Mouse (Mus musculus): ENCODE data around the gene Pitpnm2.

The Pitpnm2 gene

GRCm38 (mm10) chr5:124270226-124270625 lies 20.7 kb upstream of the Pitpnm2 start:
- Histone ChIP-seq H3K4me1 (replicated peaks; ENCODE audit: low read depth, low read length) (no peaks in the 10 kb centered on the region), H3K36me3 (ENCODE audit: insufficient read depth, low read length) (peaks cover 48% of the 10 kb centered on the region), H3K9me3 (ENCODE audit: low read length) (peaks cover 54% of the 10 kb centered on the region), H3K27me3 (ENCODE audit: insufficient read depth, low read length) (no peaks in the 10 kb centered on the region), H3K4me3 (replicated peaks; ENCODE audit: low read length) (peak overlapping the region; percentile 37; the same call in 1 of the 2 replicates)
- no peak for TF ChIP-seq CTCF (conservative IDR thresholded peaks at IDR 0.05; ENCODE audit: low read length)
- no peak for TF ChIP-seq POU5F1 (IDR thresholded peaks at IDR 0.05; ENCODE audit: borderline replicate concordance, low read length)
- TF ChIP-seq NANOG (IDR thresholded peaks at IDR 0.05; ENCODE audit: borderline replicate concordance, low read length) = no peak

GRCm38 (mm10) chr5:124269661-124270060 lies 20.1 kb upstream of the Pitpnm2 start:
- Histone ChIP-seq H3K36me3 (ENCODE audit: insufficient read depth, low read length) (peaks cover 46% of the 10 kb centered on the region), H3K4me3 (replicated peaks; ENCODE audit: low read length) (no peak overlapping the region), H3K9me3 (ENCODE audit: low read length) (peaks cover 48% of the 10 kb centered on the region), H3K27me3 (ENCODE audit: insufficient read depth, low read length) (no peaks in the 10 kb centered on the region), H3K4me1 (replicated peaks; ENCODE audit: low read depth, low read length) (no peaks in the 10 kb centered on the region)
- TF ChIP-seq CTCF (conservative IDR thresholded peaks at IDR 0.05; ENCODE audit: low read length) = no peak
- TF ChIP-seq NANOG (IDR thresholded peaks at IDR 0.05; ENCODE audit: borderline replicate concordance, low read length) = no peak
- TF ChIP-seq POU5F1 (IDR thresholded peaks at IDR 0.05; ENCODE audit: borderline replicate concordance, low read length) = no peak

DNA sequence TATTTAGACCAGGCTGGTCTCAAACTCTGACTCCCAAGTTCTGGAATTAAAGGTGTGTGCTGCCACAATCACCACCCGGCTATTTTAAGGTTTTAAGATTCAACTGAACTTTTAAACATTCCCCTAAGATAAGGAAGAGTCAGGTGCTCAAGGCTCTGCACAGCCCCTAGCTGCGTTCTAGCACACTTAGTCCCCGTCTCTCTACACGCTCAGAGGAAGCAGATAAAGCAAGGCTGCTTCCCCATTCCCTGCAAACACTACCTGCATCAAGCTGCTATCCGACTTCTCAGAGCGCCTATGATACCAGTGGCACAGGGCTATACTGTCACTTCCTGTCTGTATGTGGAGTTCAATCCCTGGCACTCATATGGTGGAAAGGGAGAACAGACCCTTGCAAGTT lies 18.1 kb upstream of the Pitpnm2 start:
- no peak for TF ChIP-seq POU5F1 (IDR thresholded peaks at IDR 0.05; ENCODE audit: borderline replicate concordance, low read length)
- TF ChIP-seq NANOG (IDR thresholded peaks at IDR 0.05; ENCODE audit: borderline replicate concordance, low read length) = no peak
- no peak for TF ChIP-seq CTCF (conservative IDR thresholded peaks at IDR 0.05; ENCODE audit: low read length)
- Histone ChIP-seq H3K27me3 (ENCODE audit: insufficient read depth, low read length) (no peaks in the 10 kb centered on the region), H3K4me1 (replicated peaks; ENCODE audit: low read depth, low read length) (peaks cover 15% of the 10 kb centered on the region), H3K9me3 (ENCODE audit: low read length) (peaks cover 42% of the 10 kb centered on the region), H3K4me3 (replicated peaks; ENCODE audit: low read length) (no peak overlapping the region), H3K36me3 (ENCODE audit: insufficient read depth, low read length) (peaks cover 55% of the 10 kb centered on the region)

DNA sequence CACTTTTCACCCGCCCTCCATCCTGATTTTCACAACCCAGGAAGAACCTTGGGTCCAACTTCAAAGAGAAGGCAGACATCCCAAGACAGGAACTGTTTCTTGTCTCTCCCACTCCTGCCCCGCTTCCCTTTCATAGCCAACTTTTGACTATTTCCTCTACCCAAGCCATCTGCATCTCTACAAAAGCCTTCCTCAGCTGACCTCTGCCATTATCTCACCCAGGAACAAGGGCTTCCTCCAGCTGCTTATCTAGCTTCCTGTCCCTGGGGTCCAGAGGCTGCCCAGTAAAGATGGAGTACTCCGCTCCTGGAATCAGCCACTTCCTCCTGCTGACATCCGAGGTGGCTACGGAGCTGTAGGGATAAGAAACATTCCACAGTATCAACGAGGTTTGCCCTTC lies 17.3 kb upstream of the Pitpnm2 start:
- H3K27me3 ChIP-seq (ENCODE audit: insufficient read depth, low read length) = no peaks in the 10 kb centered on the region
- TF ChIP-seq CTCF (conservative IDR thresholded peaks at IDR 0.05; ENCODE audit: low read length) (no peak), POU5F1 (IDR thresholded peaks at IDR 0.05; ENCODE audit: borderline replicate concordance, low read length) (no peak), NANOG (IDR thresholded peaks at IDR 0.05; ENCODE audit: borderline replicate concordance, low read length) (no peak)
- peaks cover 23% of the 10 kb centered on the region for H3K4me1 ChIP-seq (replicated peaks; ENCODE audit: low read depth, low read length)

GRCm38 (mm10) chr5:124263246-124263645 lies 13.7 kb upstream of the Pitpnm2 start:
- Histone ChIP-seq H3K4me3 (replicated peaks; ENCODE audit: low read length) (peak overlapping the region; percentile 41), H3K36me3 (ENCODE audit: insufficient read depth, low read length) (peaks cover 66% of the 10 kb centered on the region), H3K27me3 (ENCODE audit: insufficient read depth, low read length) (no peaks in the 10 kb centered on the region)

More for the DNA sequence above, 17.3 kb upstream of the Pitpnm2 start:
- H3K9me3 ChIP-seq (ENCODE audit: low read length) = peaks cover 36% of the 10 kb centered on the region
- peaks cover 61% of the 10 kb centered on the region for H3K36me3 ChIP-seq (ENCODE audit: insufficient read depth, low read length)
- H3K4me3 ChIP-seq (replicated peaks; ENCODE audit: low read length) = no peak overlapping the region

GRCm38 (mm10) chr5:124262090-124262489 lies 12.5 kb upstream of the Pitpnm2 start:
- Histone ChIP-seq H3K4me1 (replicated peaks; ENCODE audit: low read depth, low read length) (peaks cover 27% of the 10 kb centered on the region), H3K4me3 (replicated peaks; ENCODE audit: low read length) (0 out of 2 replicates have a peak overlapping the region, but pooled peaks have one; percentile 41), H3K27me3 (ENCODE audit: insufficient read depth, low read length) (no peaks in the 10 kb centered on the region), H3K9me3 (ENCODE audit: low read length) (peaks cover 6% of the 10 kb centered on the region), H3K36me3 (ENCODE audit: insufficient read depth, low read length) (peaks cover 75% of the 10 kb centered on the region)
- TF ChIP-seq NANOG (IDR thresholded peaks at IDR 0.05; ENCODE audit: borderline replicate concordance, low read length) (no peak), POU5F1 (IDR thresholded peaks at IDR 0.05; ENCODE audit: borderline replicate concordance, low read length) (no peak), CTCF (conservative IDR thresholded peaks at IDR 0.05; ENCODE audit: low read length) (no peak)

More at GRCm38 (mm10) chr5:124263246-124263645, 13.7 kb upstream of the Pitpnm2 start:
- Histone ChIP-seq H3K4me1 (replicated peaks; ENCODE audit: low read depth, low read length) (peaks cover 27% of the 10 kb centered on the region), H3K9me3 (ENCODE audit: low read length) (peaks cover 7% of the 10 kb centered on the region)
- TF ChIP-seq POU5F1 (IDR thresholded peaks at IDR 0.05; ENCODE audit: borderline replicate concordance, low read length) = no peak
- TF ChIP-seq NANOG (IDR thresholded peaks at IDR 0.05; ENCODE audit: borderline replicate concordance, low read length) = no peak
- no peak for TF ChIP-seq CTCF (conservative IDR thresholded peaks at IDR 0.05; ENCODE audit: low read length)

GRCm38 (mm10) chr5:124259133-124259532 lies 9.6 kb upstream of the Pitpnm2 start:
- Histone ChIP-seq H3K4me3 (replicated peaks; ENCODE audit: low read length) (no peak overlapping the region), H3K4me1 (replicated peaks; ENCODE audit: low read depth, low read length) (peaks cover 27% of the 10 kb centered on the region), H3K9me3 (ENCODE audit: low read length) (peaks cover 6% of the 10 kb centered on the region), H3K36me3 (ENCODE audit: insufficient read depth, low read length) (peaks cover 83% of the 10 kb centered on the region), H3K27me3 (ENCODE audit: insufficient read depth, low read length) (no peaks in the 10 kb centered on the region)
- TF ChIP-seq POU5F1 (IDR thresholded peaks at IDR 0.05; ENCODE audit: borderline replicate concordance, low read length) (no peak), NANOG (IDR thresholded peaks at IDR 0.05; ENCODE audit: borderline replicate concordance, low read length) (no peak), CTCF (conservative IDR thresholded peaks at IDR 0.05; ENCODE audit: low read length) (no peak)

GRCm38 (mm10) chr5:124258026-124258425 lies 8.5 kb upstream of the Pitpnm2 start:
- TF ChIP-seq CTCF (conservative IDR thresholded peaks at IDR 0.05; ENCODE audit: low read length) (no peak), NANOG (IDR thresholded peaks at IDR 0.05; ENCODE audit: borderline replicate concordance, low read length) (no peak), POU5F1 (IDR thresholded peaks at IDR 0.05; ENCODE audit: borderline replicate concordance, low read length) (no peak)
- H3K36me3 ChIP-seq (ENCODE audit: insufficient read depth, low read length) = peaks cover 86% of the 10 kb centered on the region
- H3K4me1 ChIP-seq (replicated peaks; ENCODE audit: low read depth, low read length) = peaks cover 16% of the 10 kb centered on the region
- peaks cover 6% of the 10 kb centered on the region for H3K9me3 ChIP-seq (ENCODE audit: low read length)
- no peak overlapping the region for H3K4me3 ChIP-seq (replicated peaks; ENCODE audit: low read length)
- H3K27me3 ChIP-seq (ENCODE audit: insufficient read depth, low read length) = no peaks in the 10 kb centered on the region

DNA sequence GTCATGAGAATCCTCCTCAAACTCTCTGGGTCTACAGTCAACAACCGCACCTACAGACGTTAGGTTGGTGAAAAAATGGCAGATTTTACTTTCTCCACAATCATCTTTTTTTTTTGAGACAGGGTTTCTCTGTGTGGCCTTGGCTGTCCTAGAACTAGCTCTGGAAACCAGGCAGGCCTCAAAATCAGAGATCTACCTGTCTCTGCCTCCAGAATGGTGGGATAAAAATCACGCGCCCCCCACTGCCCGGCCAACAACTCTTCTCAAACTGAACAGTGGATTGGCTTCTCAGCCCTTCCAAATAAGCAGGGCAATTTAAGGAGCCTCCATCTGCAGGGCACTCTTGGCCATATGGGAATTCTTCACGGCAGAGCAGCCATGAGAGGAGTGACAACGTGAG lies 5.6 kb upstream of the Pitpnm2 start:
- peaks cover 11% of the 10 kb centered on the region; the same call in 1 of the 2 replicates for H3K27me3 ChIP-seq (ENCODE audit: insufficient read depth, low read length)

More for the DNA sequence above, 5.6 kb upstream of the Pitpnm2 start:
- Histone ChIP-seq H3K36me3 (ENCODE audit: insufficient read depth, low read length) (peaks cover 71% of the 10 kb centered on the region), H3K4me3 (replicated peaks; ENCODE audit: low read length) (no peak overlapping the region), H3K9me3 (ENCODE audit: low read length) (peaks cover 6% of the 10 kb centered on the region), H3K4me1 (replicated peaks; ENCODE audit: low read depth, low read length) (peaks cover 18% of the 10 kb centered on the region)
- no peak for TF ChIP-seq POU5F1 (IDR thresholded peaks at IDR 0.05; ENCODE audit: borderline replicate concordance, low read length)
- TF ChIP-seq NANOG (IDR thresholded peaks at IDR 0.05; ENCODE audit: borderline replicate concordance, low read length) = no peak
- no peak for TF ChIP-seq CTCF (conservative IDR thresholded peaks at IDR 0.05; ENCODE audit: low read length)
